Mouse (Mus musculus) lung, adult 2 months (tissue): ENCODE data around the gene Hirip3.

ENCODE experiments used
- CTCF ChIP-seq: fragments of 200-500 bp; IDR thresholded peaks from 2 replicates; pipeline ENCODE4 v1.5.1; 2011; ENCODE audit warnings: mild to moderate bottlenecking, low read length, control low read depth; ENCODE audit not compliant: insufficient read depth
- POLR2A ChIP-seq: fragments of 200-500 bp; IDR thresholded peaks from 2 replicates; pipeline ENCODE4 v1.6.1; 2011; ENCODE audit warnings: low read depth, mild to moderate bottlenecking, control low read depth, low read length, borderline replicate concordance; ENCODE audit errors: extremely low read depth

DNA sequence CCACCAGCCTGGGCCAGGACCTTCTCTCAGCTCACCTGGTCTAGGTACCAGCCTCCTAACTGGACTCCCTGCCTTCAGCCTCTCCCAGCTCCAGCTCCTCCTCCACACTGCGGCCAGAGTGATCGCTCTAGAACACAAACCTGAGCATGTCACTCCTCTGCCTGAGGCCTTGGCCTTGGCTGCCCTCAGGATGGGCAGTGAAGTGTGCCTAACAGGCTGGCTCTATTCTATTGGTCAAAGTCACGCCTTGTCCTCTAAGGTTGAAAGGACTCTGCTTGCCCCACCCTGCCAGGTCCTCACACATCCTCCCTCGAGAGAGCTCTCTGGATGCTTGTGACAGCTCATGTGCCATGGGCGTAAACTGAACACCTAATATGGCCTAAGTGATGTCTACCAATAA is 8.3 kb upstream of the Hirip3 start:
- TF ChIP-seq CTCF (no peak), POLR2A (no peak)
